ENCODE assay signal across 17 mouse cellular contexts in the genomic region with DNA sequence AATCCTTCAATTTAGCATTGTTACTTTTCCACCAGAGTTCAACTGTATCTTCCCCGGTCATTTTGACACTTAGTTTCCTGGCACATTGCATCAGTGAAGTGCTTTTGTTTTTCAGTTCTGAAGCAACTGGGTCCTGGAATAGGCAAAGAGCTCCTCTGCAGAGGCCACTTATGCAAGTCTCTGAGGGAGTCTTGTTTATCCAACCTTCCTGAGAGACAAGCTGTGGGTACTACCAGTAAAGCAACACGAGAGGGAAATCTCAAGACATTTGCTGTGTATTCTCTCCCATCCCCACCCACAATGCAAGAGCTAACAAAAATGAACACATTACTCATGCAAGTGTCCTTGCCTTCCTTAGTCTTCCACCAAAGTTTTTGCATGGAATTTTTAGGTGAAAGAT.
"Had no signal": no experiment of that assay in that cellular context is flagged by ENCODE, and none has a peak within 500 bp of the region (broad histone marks: within the 10 kb centered on the region; RNA-seq: fewer than 3 reads in every experiment).

No protein-coding gene starts in this region.

- DNase-seq: forebrain, postnatal 0 days; gastrocnemius, postnatal 14 days; gastrocnemius, postnatal 36 days; heart, adult 11 months; heart, adult 2 months; heart, postnatal 4 days; kidney, adult 11 months; kidney, adult 2 months; kidney, adult 9 months; kidney, postnatal 14 days; kidney, postnatal 36 days; layer of hippocampus, adult 9-11 months; layer of hippocampus, postnatal 36 days; left cerebral cortex, postnatal 4 days had no signal

- ATAC-seq: forebrain, postnatal 0 days; hindbrain, postnatal 0 days; intestine, embryonic 16.5 days; liver, embryonic 12.5 days had no signal
